Mouse (Mus musculus) urinary bladder, postnatal 14 days (tissue): ENCODE results near the gene Gabra4.
A peak's percentile ranks its signal among the peaks of the same experiment; 100 is the strongest.
"Not testable (repeated sequence)": the region's sequence is repeated elsewhere in the genome, so short reads cannot be mapped to it uniquely, and the experiment has no call there.

Experiments
- DNase-seq: peaks from one replicate; pipeline ENCODE4 v3.0.0; 2021; ENCODE audit warnings: low spot score

The Gabra4 gene

GRCm38 (mm10) chr5:71658115-71658497 is at the start of gene Gabra4:
Gene Gabra4 (minus strand): TSS chr5:71658308.
- DNase-seq, result no peak

GRCm38 (mm10) chr5:71701273-71701614 is 43.1 kb upstream of the Gabra4 start:
- no peak for DNase-seq

- DNase-seq, result peak; percentile 20
Observed at GRCm38 (mm10) chr5:71700468-71701272, 42.6 kb upstream of the Gabra4 start.

GRCm38 (mm10) chr5:71699696-71700467 is 41.8 kb upstream of the Gabra4 start:
- peak; percentile 26 for DNase-seq

- DNase-seq, result no peak
Observed at GRCm38 (mm10) chr5:71665593-71665992, 7.5 kb upstream of the Gabra4 start.

- DNase-seq, result no peak
Observed at GRCm38 (mm10) chr5:71657482-71658114, 510 bp downstream of the Gabra4 start, which contains the start of gene Gabrb1. Gene Gabrb1 (plus strand): TSS chr5:71658113.

GRCm38 (mm10) chr5:71656771-71657170 is 1.3 kb downstream of the Gabra4 start:
- no peak for DNase-seq

- DNase-seq, result no peak
Observed at GRCm38 (mm10) chr5:71654056-71654455, 4.1 kb downstream of the Gabra4 start.

GRCm38 (mm10) chr5:71648108-71648507 is 10.0 kb downstream of the Gabra4 start:
- DNase-seq, result no peak

- DNase-seq, result no peak
Observed at GRCm38 (mm10) chr5:71639804-71640203, 18.3 kb downstream of the Gabra4 start.

- no peak for DNase-seq
Observed at GRCm38 (mm10) chr5:71627820-71628219, 30.3 kb downstream of the Gabra4 start.

- no peak for DNase-seq
Observed at GRCm38 (mm10) chr5:71616734-71617133, 41.4 kb downstream of the Gabra4 start.

GRCm38 (mm10) chr5:71614311-71614710 is 43.8 kb downstream of the Gabra4 start:
- DNase-seq, result no peak

GRCm38 (mm10) chr5:71608735-71609134 is 49.4 kb downstream of the Gabra4 start:
- no peak for DNase-seq

- DNase-seq, result no peak
Observed at GRCm38 (mm10) chr5:71606907-71607306, 51.2 kb downstream of the Gabra4 start.

- no peak for DNase-seq
Observed at GRCm38 (mm10) chr5:71604128-71604690, 53.9 kb downstream of the Gabra4 start.

GRCm38 (mm10) chr5:71595321-71595720 is 62.8 kb downstream of the Gabra4 start:
- no peak for DNase-seq

GRCm38 (mm10) chr5:71593745-71594255 is 64.3 kb downstream of the Gabra4 start:
- DNase-seq, result no peak

GRCm38 (mm10) chr5:71571646-71572237 is 86.4 kb downstream of the Gabra4 start:
- no peak for DNase-seq

- no peak for DNase-seq
Observed at GRCm38 (mm10) chr5:71548079-71548478, 110.0 kb downstream of the Gabra4 start, which contains the start of gene Cox7b2. Gene Cox7b2 (minus strand): TSS chr5:71548205.

GRCm38 (mm10) chr5:71545554-71545953 is 112.6 kb downstream of the Gabra4 start:
- peak; percentile 3 for DNase-seq

- not testable (repeated sequence) for DNase-seq
Observed at GRCm38 (mm10) chr5:71525486-71525885, 132.6 kb downstream of the Gabra4 start.
